Mouse (Mus musculus) T-helper 17 cell (primary cell): ENCODE measurements around the gene Ivd.

Source experiments
- in situ Hi-C, 2 experiments: fragments of 300-600 bp; cut with MboI, MseI; formaldehyde crosslinking; loops; 1 replicate in 1 of 2; 2 replicates in 1 of 2; pipeline ENCODE4 v1.15.1; 2025; ENCODE audit warnings: high pct_unique_total_duplicates in 2 of 2

Ivd gene

GRCm38 (mm10) chr2:118906118-118906492, 44.4 kb downstream of the Ivd start:
- in situ Hi-C loops, result loop anchor here in 1 of 2 experiments (5.0 kb wide), 1 partner anchor 71 kb away; no protein-coding TSS in a partner anchor

- in situ Hi-C loops, result loop anchor here in 1 of 2 experiments (5.0 kb wide), 1 partner anchor 70 kb away; no protein-coding TSS in a partner anchor
Measured at GRCm38 (mm10) chr2:118907781-118908180, 46.0 kb downstream of the Ivd start.

GRCm38 (mm10) chr2:118909151-118909550, 47.4 kb downstream of the Ivd start:
- in situ Hi-C loops, result loop anchor here in 1 of 2 experiments (5.0 kb wide), 1 partner anchor 68 kb away; no protein-coding TSS in a partner anchor

- in situ Hi-C loops, result loop anchor here in 1 of 2 experiments (5.0 kb wide), 1 partner anchor 57 kb away; no protein-coding TSS in a partner anchor
Measured at GRCm38 (mm10) chr2:118910605-118911278, 49.0 kb downstream of the Ivd start.

- in situ Hi-C loops, result loop anchor here in 1 of 2 experiments (5.0 kb wide), 1 partner anchor 55 kb away; no protein-coding TSS in a partner anchor
Measured at GRCm38 (mm10) chr2:118912706-118913105, 51.0 kb downstream of the Ivd start.

GRCm38 (mm10) chr2:118913551-118914276, 52.0 kb downstream of the Ivd start:
- in situ Hi-C loops, result loop anchor here in 1 of 2 experiments (5.0 kb wide), 1 partner anchor 54 kb away; no protein-coding TSS in a partner anchor

GRCm38 (mm10) chr2:118914685-118915084, 52.9 kb downstream of the Ivd start:
- in situ Hi-C loops, result loop anchor here in 1 of 2 experiments (5.0 kb wide), 1 partner anchor 53 kb away; no protein-coding TSS in a partner anchor

- in situ Hi-C loops, result no loop called here
Measured at GRCm38 (mm10) chr2:118916436-118916835, 54.7 kb downstream of the Ivd start.

- in situ Hi-C loops, result no loop called here
Measured at GRCm38 (mm10) chr2:118918543-118918942, 56.8 kb downstream of the Ivd start.

GRCm38 (mm10) chr2:118920428-118920827, 58.7 kb downstream of the Ivd start:
- in situ Hi-C loops, result no loop called here

- in situ Hi-C loops, result no loop called here
Measured at GRCm38 (mm10) chr2:118925952-118926351, 64.2 kb downstream of the Ivd start.

- in situ Hi-C loops, result no loop called here
Measured at GRCm38 (mm10) chr2:118926361-118926997, 64.7 kb downstream of the Ivd start, which contains the start of gene Chst14. Gene Chst14, plus strand, starts transcription at chr2:118926496.

GRCm38 (mm10) chr2:118926998-118927739, 65.4 kb downstream of the Ivd start:
- in situ Hi-C loops, result no loop called here
